Mouse (Mus musculus) cerebellum, adult 9-11 months (tissue): ENCODE data around the gene Ache.

Experiments used
- DNase-seq: peaks from one replicate; pipeline ENCODE4 v3.0.0; 2022

The Ache gene

GRCm38 (mm10) chr5:137297126-137297525, 9.8 kb downstream of the Ache start:
- DNase-seq, result peak; percentile 50

- no peak for DNase-seq
Observed at GRCm38 (mm10) chr5:137299240-137299639, 11.9 kb downstream of the Ache start.

GRCm38 (mm10) chr5:137301253-137301652, 13.9 kb downstream of the Ache start:
- DNase-seq, result peak; percentile 44

- DNase-seq, result no peak
Observed at GRCm38 (mm10) chr5:137303609-137304008, 16.3 kb downstream of the Ache start.

- no peak for DNase-seq
Observed at GRCm38 (mm10) chr5:137304165-137304564, 16.8 kb downstream of the Ache start.

- DNase-seq, result no peak
Observed at GRCm38 (mm10) chr5:137304816-137305215, 17.5 kb downstream of the Ache start.

GRCm38 (mm10) chr5:137305822-137306221, 18.5 kb downstream of the Ache start:
- no peak for DNase-seq

- no peak for DNase-seq
Observed at GRCm38 (mm10) chr5:137306439-137307005, 19.2 kb downstream of the Ache start.

GRCm38 (mm10) chr5:137307071-137307912, 20.0 kb downstream of the Ache start, which contains the start of gene Srrt:
Srrt (minus strand) TSS chr5:137307674.
- peak; percentile 92 for DNase-seq

GRCm38 (mm10) chr5:137308356-137308755, 21.0 kb downstream of the Ache start:
- DNase-seq, result peak; percentile 22

- DNase-seq, result no peak
Observed at GRCm38 (mm10) chr5:137313466-137314192, 26.3 kb downstream of the Ache start.

GRCm38 (mm10) chr5:137314193-137315083, 27.1 kb downstream of the Ache start, which contains the start of gene Trip6:
Trip6 (minus strand) TSS chr5:137314404.
- peak; percentile 30 for DNase-seq

GRCm38 (mm10) chr5:137315084-137315903, 28.0 kb downstream of the Ache start:
- peak; percentile 38 for DNase-seq

GRCm38 (mm10) chr5:137317361-137317760, 30.0 kb downstream of the Ache start:
- no peak for DNase-seq

- no peak for DNase-seq
Observed at GRCm38 (mm10) chr5:137318570-137318969, 31.3 kb downstream of the Ache start.

- DNase-seq, result no peak
Observed at GRCm38 (mm10) chr5:137320996-137321395, 33.7 kb downstream of the Ache start.

- DNase-seq, result no peak
Observed at GRCm38 (mm10) chr5:137330910-137331309, 43.6 kb downstream of the Ache start.

GRCm38 (mm10) chr5:137332857-137333511, 45.7 kb downstream of the Ache start:
- DNase-seq, result peak; percentile 34

- DNase-seq, result peak; percentile 95
Observed at GRCm38 (mm10) chr5:137333512-137334174, 46.3 kb downstream of the Ache start, which contains the start of gene Slc12a9. Slc12a9 (minus strand) TSS chr5:137333597.

- DNase-seq, result no peak
Observed at GRCm38 (mm10) chr5:137334317-137334716, 47.0 kb downstream of the Ache start.
